Mouse (Mus musculus) thymus, postnatal 0 days (tissue): ENCODE results near the gene Plekhh2. TPM values are rescaled to one million over a fixed set of nuclear protein-coding genes. Genes with fewer than 3 reads are reported as not detected.
A peak's percentile ranks its signal among the peaks of the same experiment; 100 is the strongest.

Experiments used
- DNase-seq: peaks from one replicate; pipeline ENCODE4 v3.0.0-alpha.2; 2015; ENCODE audit warnings: low spot score
- polyA plus RNA-seq: library from polyadenylated mRNA; unstranded; fragments of >200 nt; fragmentation: Nextera tagmentation; extraction: Ambion mirVana; gene quantifications from 2 replicates; pipeline ENCODE4 v1.2.1, GENCODE M21; 2015

Plekhh2 gene
- polyA plus RNA-seq: 0.33 TPM in 2 replicates

GRCm38 (mm10) chr17:84511682-84512515 lies at the start of gene Plekhh2:
Gene Plekhh2, plus strand, starts transcription at chr17:84511895.
- DNase-seq: peak; percentile 27

- DNase-seq: peak; percentile 99
These were observed 45.7 kb upstream of the Plekhh2 start, which contains the start of gene Thada for GRCm38 (mm10) chr17:84465753-84466608. Gene Thada, minus strand, starts transcription at chr17:84466205.

GRCm38 (mm10) chr17:84474312-84474711 lies 37.4 kb upstream of the Plekhh2 start:
- no peak for DNase-seq

GRCm38 (mm10) chr17:84477176-84477575 lies 34.5 kb upstream of the Plekhh2 start:
- DNase-seq: no peak

- no peak for DNase-seq
These were observed 33.4 kb upstream of the Plekhh2 start for GRCm38 (mm10) chr17:84478276-84478675.

GRCm38 (mm10) chr17:84480464-84481355 lies 31.0 kb upstream of the Plekhh2 start:
- peak; percentile 21 for DNase-seq

GRCm38 (mm10) chr17:84482831-84483230 lies 28.9 kb upstream of the Plekhh2 start:
- no peak for DNase-seq

GRCm38 (mm10) chr17:84483673-84484320 lies 27.9 kb upstream of the Plekhh2 start:
- no peak for DNase-seq

GRCm38 (mm10) chr17:84487415-84487814 lies 24.3 kb upstream of the Plekhh2 start:
- DNase-seq: no peak

GRCm38 (mm10) chr17:84492255-84492880 lies 19.3 kb upstream of the Plekhh2 start:
- DNase-seq: no peak

GRCm38 (mm10) chr17:84497026-84497425 lies 14.7 kb upstream of the Plekhh2 start:
- no peak for DNase-seq

GRCm38 (mm10) chr17:84497559-84497958 lies 14.1 kb upstream of the Plekhh2 start:
- no peak for DNase-seq

GRCm38 (mm10) chr17:84497972-84498604 lies 13.6 kb upstream of the Plekhh2 start:
- no peak for DNase-seq

GRCm38 (mm10) chr17:84498639-84499038 lies 13.1 kb upstream of the Plekhh2 start:
- no peak for DNase-seq

GRCm38 (mm10) chr17:84502341-84502740 lies 9.4 kb upstream of the Plekhh2 start:
- DNase-seq: no peak

- no peak for DNase-seq
These were observed 5.8 kb upstream of the Plekhh2 start for GRCm38 (mm10) chr17:84505922-84506321.

GRCm38 (mm10) chr17:84508736-84509135 lies 3.0 kb upstream of the Plekhh2 start:
- no peak for DNase-seq

- no peak for DNase-seq
These were observed 2.5 kb upstream of the Plekhh2 start for GRCm38 (mm10) chr17:84509176-84509575.

- no peak for DNase-seq
These were observed 1.3 kb upstream of the Plekhh2 start for GRCm38 (mm10) chr17:84510355-84510754.
